Mouse (Mus musculus) ZHBTc4 (cell line): ENCODE results near the gene Fam69b.

Source experiments
- DNase-seq: peaks from one replicate; pipeline ENCODE4 v3.0.0-alpha.2; 2011; ENCODE audit warnings: low read depth, low spot score

Fam69b gene

GRCm38 (mm10) chr2:26598462-26598861 is 29.8 kb upstream of the Fam69b start:
- peak; percentile 69 for DNase-seq

- no peak for DNase-seq
These were observed 28.3 kb upstream of the Fam69b start for GRCm38 (mm10) chr2:26599965-26600364.

GRCm38 (mm10) chr2:26600664-26601063 is 27.6 kb upstream of the Fam69b start:
- peak; percentile 76 for DNase-seq

GRCm38 (mm10) chr2:26601595-26601994 is 26.7 kb upstream of the Fam69b start:
- no peak for DNase-seq

- no peak for DNase-seq
These were observed 25.6 kb upstream of the Fam69b start for GRCm38 (mm10) chr2:26602631-26603030.

- DNase-seq = no peak
These were observed 25.1 kb upstream of the Fam69b start for GRCm38 (mm10) chr2:26603159-26603558.

- peak; percentile 94 for DNase-seq
These were observed 24.3 kb upstream of the Fam69b start, which contains the start of gene Agpat2 for GRCm38 (mm10) chr2:26603720-26604671. Gene Agpat2, minus strand, starts transcription at chr2:26604417.

- DNase-seq = no peak
These were observed 22.9 kb upstream of the Fam69b start for GRCm38 (mm10) chr2:26605331-26605730.

GRCm38 (mm10) chr2:26606579-26606978 is 21.7 kb upstream of the Fam69b start:
- no peak for DNase-seq

GRCm38 (mm10) chr2:26607056-26607910 is 21.0 kb upstream of the Fam69b start:
- no peak for DNase-seq

- DNase-seq = no peak
These were observed 19.5 kb upstream of the Fam69b start for GRCm38 (mm10) chr2:26608781-26609180.

GRCm38 (mm10) chr2:26609261-26609661 is 19.0 kb upstream of the Fam69b start:
- no peak for DNase-seq

- no peak for DNase-seq
These were observed 17.7 kb upstream of the Fam69b start for GRCm38 (mm10) chr2:26610526-26610925.

- DNase-seq = peak; percentile 97
These were observed 17.2 kb upstream of the Fam69b start for GRCm38 (mm10) chr2:26611054-26611453.

GRCm38 (mm10) chr2:26611896-26612295 is 16.4 kb upstream of the Fam69b start:
- no peak for DNase-seq

- DNase-seq = no peak
These were observed 13.4 kb upstream of the Fam69b start for GRCm38 (mm10) chr2:26614903-26615302.

- no peak for DNase-seq
These were observed 12.7 kb upstream of the Fam69b start for GRCm38 (mm10) chr2:26615459-26616124.

- DNase-seq = no peak
These were observed 10.9 kb upstream of the Fam69b start for GRCm38 (mm10) chr2:26617331-26617730.

GRCm38 (mm10) chr2:26617928-26618327 is 10.3 kb upstream of the Fam69b start:
- DNase-seq = peak; percentile 52

GRCm38 (mm10) chr2:26621246-26621645 is 7.0 kb upstream of the Fam69b start:
- DNase-seq = no peak

GRCm38 (mm10) chr2:26622984-26623383 is 5.3 kb upstream of the Fam69b start:
- DNase-seq = peak; percentile 58

GRCm38 (mm10) chr2:26625419-26625818 is 2.8 kb upstream of the Fam69b start:
- DNase-seq = no peak
